Mouse (Mus musculus) olfactory bulb, adult 2 months (tissue): ENCODE data around the gene Armcx4.

Source experiments
- CTCF ChIP-seq: fragments of 200-500 bp; IDR thresholded peaks from 2 replicates; pipeline ENCODE4 v1.5.1; 2012; ENCODE audit warnings: low read depth, mild to moderate bottlenecking, low read length, moderate library complexity; ENCODE audit not compliant: insufficient read depth
- POLR2A ChIP-seq: fragments of 200-500 bp; IDR thresholded peaks from 2 replicates; pipeline ENCODE4 v1.6.1; 2012; ENCODE audit warnings: mild to moderate bottlenecking, low read depth, low read length, moderate library complexity; ENCODE audit not compliant: insufficient read depth

GRCm38 (mm10) chrX:134675022-134675421, 11.3 kb upstream of the Armcx4 start:
- TF ChIP-seq CTCF = no peak
- TF ChIP-seq POLR2A = no peak
